Mouse (Mus musculus) lung, postnatal 0 days (tissue): ENCODE results near the gene Card11. TPM values are rescaled to one million over a fixed set of nuclear protein-coding genes. Genes with fewer than 3 reads are reported as not detected.
A peak's percentile ranks its signal among the peaks of the same experiment; 100 is the strongest.

Experiments used
- ATAC-seq: fragments of 200-750 bp; cut with Nextera tagmentation; 2 replicates; pipeline ENCODE4 v1.8.0; 2017; ENCODE audit warnings: moderate library complexity
- DNase-seq: peaks from one replicate; pipeline ENCODE4 v3.0.0-alpha.2; 2016; ENCODE audit warnings: low spot score
- H3K27ac ChIP-seq: fragments of 300-500 bp; sonication (generic); 2 replicates; pipeline ENCODE4 v1.5.1; 2014; ENCODE audit warnings: antibody characterized with exemption, mild to moderate bottlenecking, low read length, mixed read lengths
- H3K27me3 ChIP-seq: fragments of 300-500 bp; sonication (generic); replicated peaks from 2 replicates; pipeline ENCODE4 v1.6.1; 2014; ENCODE audit warnings: low read length, mixed read lengths; ENCODE audit not compliant: insufficient read depth
- H3K36me3 ChIP-seq: fragments of 300-500 bp; sonication (generic); 2 replicates; pipeline ENCODE4 v1.6.1; 2014; ENCODE audit warnings: low read length, mixed read lengths; ENCODE audit not compliant: insufficient read depth
- H3K4me1 ChIP-seq: fragments of 300-500 bp; sonication (generic); 2 replicates; pipeline ENCODE4 v1.6.1; 2014; ENCODE audit warnings: antibody characterized with exemption, low read depth, low read length, mixed read lengths; ENCODE audit not compliant: insufficient read depth
- H3K4me2 ChIP-seq: fragments of 300-500 bp; sonication (generic); replicated peaks from 2 replicates; pipeline ENCODE4 v1.6.1; 2014; ENCODE audit warnings: low read depth, mild to moderate bottlenecking, low read length, moderate library complexity, mixed read lengths
- H3K4me3 ChIP-seq: fragments of 300-500 bp; sonication (generic); 2 replicates; pipeline ENCODE4 v1.5.1; 2014; ENCODE audit warnings: low read depth, low read length
- H3K9ac ChIP-seq: fragments of 300-500 bp; sonication (generic); replicated peaks from 2 replicates; pipeline ENCODE4 v1.6.1; 2014; ENCODE audit warnings: low read depth, mild to moderate bottlenecking
- H3K9me3 ChIP-seq: fragments of 300-500 bp; sonication (generic); 2 replicates; pipeline ENCODE4 v1.6.1; 2016; ENCODE audit warnings: low read length, mixed read lengths
- CTCF ChIP-seq: IDR thresholded peaks from 2 replicates; pipeline ENCODE4 v1.5.1; 2016; ENCODE audit warnings: antibody characterized with exemption, mild to moderate bottlenecking
- EP300 ChIP-seq: IDR thresholded peaks from 2 replicates; pipeline ENCODE4 v1.6.1; 2016; ENCODE audit warnings: antibody characterized with exemption, mild to moderate bottlenecking, control low read depth
- WGBS: fragments of 180-500 bp; shearing (Covaris S2); extraction: QIAGEN DNeasy Blood & Tissue Kit; methylation state at CpG from one replicate; pipeline ENCODE4 v1.1.7; 2014; 5-methylcytosine and 5-hydroxymethylcytosine counted together
- microRNA-seq: library from miRNA; unstranded; fragments of <30 nt; microRNA quantifications from one replicate; pipeline ENCODE4, GENCODE M21; 2016
- polyA plus RNA-seq: library from polyadenylated mRNA; unstranded; fragments of >200 nt; fragmentation: Nextera tagmentation; extraction: Ambion mirVana; gene quantifications from 2 replicates; pipeline ENCODE4 v1.2.1, GENCODE M21; 2015

The Card11 gene
- polyA plus RNA-seq, 1 experiment from 2014 or later, result 2.1 TPM

DNA sequence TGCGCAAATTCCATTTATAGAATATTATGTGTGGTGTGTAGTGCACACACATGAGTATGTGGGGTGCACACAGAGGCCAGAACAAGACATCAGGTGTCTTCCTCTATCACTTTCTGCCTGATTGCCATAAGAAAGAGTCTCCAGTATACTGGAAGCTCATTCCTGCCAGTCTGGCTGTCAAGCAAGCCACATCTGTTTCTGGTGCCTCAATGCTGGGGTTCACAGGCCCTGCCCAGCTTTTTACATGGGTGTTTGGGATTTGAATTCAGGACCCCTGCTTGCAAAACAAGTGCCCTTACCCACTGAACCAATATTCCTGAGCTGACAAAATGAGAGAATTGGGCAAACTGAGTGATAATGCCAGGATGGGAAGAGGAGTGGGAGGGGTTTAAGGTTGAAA lies 174.3 kb downstream of the Card11 start:
- ATAC-seq (no peak), DNase-seq (no peak)
- WGBS, result 95% methylated on average over 1 of the region's 1 CpGs
- Histone ChIP-seq H3K36me3 (no peaks in the 10 kb centered on the region), H3K4me2 (no peak overlapping the region), H3K9me3 (no peaks in the 10 kb centered on the region), H3K9ac (no peak overlapping the region), H3K27ac (no peak overlapping the region), H3K27me3 (no peaks in the 10 kb centered on the region), H3K4me1 (peaks cover 26% of the 10 kb centered on the region), H3K4me3 (no peak overlapping the region)
- TF ChIP-seq CTCF, result no peak
- no peak for TF ChIP-seq EP300

DNA sequence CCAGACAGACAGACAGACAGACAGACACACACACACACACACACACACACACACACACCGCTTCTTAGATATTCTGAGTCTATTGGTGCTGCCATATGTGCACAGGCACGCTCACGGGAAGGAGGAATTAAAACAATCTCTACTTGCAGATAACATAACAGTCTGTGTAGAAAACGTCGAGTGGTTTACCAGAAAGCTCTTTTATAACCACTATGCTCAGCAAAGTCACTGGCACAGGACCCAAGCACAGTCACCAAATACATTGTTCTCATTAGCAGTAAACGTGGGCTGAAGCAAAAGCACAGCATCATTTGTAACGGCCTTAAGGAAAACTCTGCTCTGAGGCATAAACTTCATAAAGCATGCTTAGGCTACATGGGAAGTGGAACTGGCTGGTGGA lies 176.3 kb downstream of the Card11 start:
- Histone ChIP-seq H3K36me3 (no peaks in the 10 kb centered on the region), H3K4me1 (peaks cover 32% of the 10 kb centered on the region), H3K27me3 (no peaks in the 10 kb centered on the region), H3K4me3 (no peak overlapping the region), H3K4me2 (no peak overlapping the region), H3K9me3 (no peaks in the 10 kb centered on the region), H3K9ac (no peak overlapping the region), H3K27ac (0 out of 2 replicates have a peak overlapping the region, but pooled peaks have one; percentile 20)
- 53% methylated on average over 7 of the region's 7 CpGs for WGBS
- DNase-seq, result no peak
- no peak for ATAC-seq
- no peak for TF ChIP-seq CTCF
- no peak for TF ChIP-seq EP300

DNA sequence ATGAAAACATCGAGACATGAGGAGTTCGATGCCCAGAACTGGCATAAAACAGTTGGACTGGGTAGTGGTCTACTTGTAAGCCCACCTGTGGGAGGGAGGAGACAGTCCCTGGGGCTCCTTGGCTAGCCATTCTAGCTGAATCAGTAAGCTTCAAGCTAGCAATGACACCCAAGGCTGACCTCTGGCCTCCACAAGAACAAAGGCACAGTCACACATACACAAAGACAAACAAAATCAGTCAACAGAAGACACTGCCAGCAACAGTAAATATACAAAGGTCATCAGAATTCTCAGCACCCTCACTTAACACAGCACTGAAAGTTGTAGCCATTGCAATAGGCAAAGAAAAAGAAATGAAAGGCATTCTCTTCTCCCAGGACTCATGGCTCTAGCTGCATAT lies 177.0 kb downstream of the Card11 start:
- ATAC-seq (peak; percentile 19; the same call in 1 of the 2 replicates), DNase-seq (no peak)
- H3K27ac ChIP-seq, result no peak overlapping the region
- H3K4me1 ChIP-seq, result peaks cover 26% of the 10 kb centered on the region
- H3K4me3 ChIP-seq, result no peak overlapping the region
- no peaks in the 10 kb centered on the region for H3K27me3 ChIP-seq
- no peak for TF ChIP-seq EP300
- no peak for TF ChIP-seq CTCF
- WGBS, result 91% methylated on average over 2 of the region's 2 CpGs
- no peak overlapping the region for H3K9ac ChIP-seq
- H3K9me3 ChIP-seq, result no peaks in the 10 kb centered on the region
- H3K36me3 ChIP-seq, result no peaks in the 10 kb centered on the region
- H3K4me2 ChIP-seq, result no peak overlapping the region

Small RNA genes within 50 kb of the gene (microRNA-seq; reads per million reads assigned to microRNA genes)
- not detected for gene Gm44385

Other genes starting within 250 kb of the Card11 start
- gene Gna12, start 170.2 kb downstream of the Card11 start, polyA plus RNA-seq, result 25.4 and 32.0 TPM in 2 replicates
- 0.19 and 0.25 TPM in 2 replicates for gene Sdk1, start 240.9 kb upstream of the Card11 start, polyA plus RNA-seq